Mouse (Mus musculus): ENCODE data around the gene Galnt18. TPM values are rescaled to one million over a fixed set of nuclear protein-coding genes. Genes with fewer than 3 reads are reported as not detected.

Gene Galnt18
- polyA plus RNA-seq, 1 experiment: 4.9 TPM

- no peak for DNase-seq (ENCODE audit: low read depth in 1 of 2, low spot score in 2 of 2)
- Histone ChIP-seq H3K4me1 (ENCODE audit: control insufficient read depth, insufficient read depth, insufficient read length) (no peaks in the 10 kb centered on the region), H3K36me3 (ENCODE audit: control insufficient read depth, insufficient read depth, low read length) (no peaks in the 10 kb centered on the region), H3K4me3 (ENCODE audit: extremely low read depth, insufficient read depth, insufficient read length) (no peak overlapping the region), H3K27me3 (ENCODE audit: control insufficient read depth, insufficient read depth, low read length) (no peaks in the 10 kb centered on the region), H3K27ac (ENCODE audit: insufficient read depth, low read length) (no peak overlapping the region)
- WGBS: 83% methylated on average over 5 of the region's 5 CpGs
- TF ChIP-seq POLR2A (IDR thresholded peaks at IDR 0.05; ENCODE audit: low read depth, low read length): no peak
- no peak for TF ChIP-seq CTCF (IDR thresholded peaks at IDR 0.05; ENCODE audit: extremely low read depth, insufficient read depth, insufficient read length, insufficient replicate concordance)
Observed at GRCm38 (mm10) chr7:111492242-111492949, 287.4 kb downstream of the Galnt18 start.

GRCm38 (mm10) chr7:111491566-111491965, 288.2 kb downstream of the Galnt18 start:
- TF ChIP-seq CTCF (IDR thresholded peaks at IDR 0.05; ENCODE audit: extremely low read depth, insufficient read depth, insufficient read length, insufficient replicate concordance): no peak
- TF ChIP-seq POLR2A (IDR thresholded peaks at IDR 0.05; ENCODE audit: low read depth, low read length): no peak
- 91% methylated on average over 2 of the region's 2 CpGs for WGBS
- Histone ChIP-seq H3K27me3 (ENCODE audit: control insufficient read depth, insufficient read depth, low read length) (no peaks in the 10 kb centered on the region), H3K36me3 (ENCODE audit: control insufficient read depth, insufficient read depth, low read length) (no peaks in the 10 kb centered on the region), H3K27ac (ENCODE audit: insufficient read depth, low read length) (no peak overlapping the region), H3K4me3 (ENCODE audit: extremely low read depth, insufficient read depth, insufficient read length) (no peak overlapping the region), H3K4me1 (ENCODE audit: control insufficient read depth, insufficient read depth, insufficient read length) (no peaks in the 10 kb centered on the region)
- no peak for DNase-seq (ENCODE audit: low read depth in 1 of 2, low spot score in 2 of 2)

GRCm38 (mm10) chr7:111486811-111487333, 292.9 kb downstream of the Galnt18 start:
- no peaks in the 10 kb centered on the region for H3K4me1 ChIP-seq (ENCODE audit: control insufficient read depth, insufficient read depth, insufficient read length)
- H3K27me3 ChIP-seq (ENCODE audit: control insufficient read depth, insufficient read depth, low read length): no peaks in the 10 kb centered on the region
- H3K36me3 ChIP-seq (ENCODE audit: control insufficient read depth, insufficient read depth, low read length): no peaks in the 10 kb centered on the region
- H3K4me3 ChIP-seq (ENCODE audit: extremely low read depth, insufficient read depth, insufficient read length): no peak overlapping the region
- DNase-seq (ENCODE audit: low read depth in 1 of 2, low spot score in 2 of 2): no peak
- WGBS: 81% methylated on average over 3 of the region's 3 CpGs
- TF ChIP-seq POLR2A (IDR thresholded peaks at IDR 0.05; ENCODE audit: low read depth, low read length): no peak
- no peak for TF ChIP-seq CTCF (IDR thresholded peaks at IDR 0.05; ENCODE audit: extremely low read depth, insufficient read depth, insufficient read length, insufficient replicate concordance)
- no peak overlapping the region for H3K27ac ChIP-seq (ENCODE audit: insufficient read depth, low read length)

GRCm38 (mm10) chr7:111483896-111484295, 295.9 kb downstream of the Galnt18 start:
- no peak overlapping the region for H3K4me3 ChIP-seq (ENCODE audit: extremely low read depth, insufficient read depth, insufficient read length)
- no peaks in the 10 kb centered on the region for H3K4me1 ChIP-seq (ENCODE audit: control insufficient read depth, insufficient read depth, insufficient read length)
- DNase-seq (ENCODE audit: low read depth in 1 of 2, low spot score in 2 of 2): no peak
- no peaks in the 10 kb centered on the region for H3K27me3 ChIP-seq (ENCODE audit: control insufficient read depth, insufficient read depth, low read length)
- no peak for TF ChIP-seq POLR2A (IDR thresholded peaks at IDR 0.05; ENCODE audit: low read depth, low read length)
- no peak for TF ChIP-seq CTCF (IDR thresholded peaks at IDR 0.05; ENCODE audit: extremely low read depth, insufficient read depth, insufficient read length, insufficient replicate concordance)
- no peak overlapping the region for H3K27ac ChIP-seq (ENCODE audit: insufficient read depth, low read length)
- WGBS: 81% methylated on average over 4 of the region's 4 CpGs
- no peaks in the 10 kb centered on the region for H3K36me3 ChIP-seq (ENCODE audit: control insufficient read depth, insufficient read depth, low read length)

GRCm38 (mm10) chr7:111483321-111483720, 296.5 kb downstream of the Galnt18 start:
- no peak for DNase-seq (ENCODE audit: low read depth in 1 of 2, low spot score in 2 of 2)
- no peak overlapping the region for H3K27ac ChIP-seq (ENCODE audit: insufficient read depth, low read length)
- WGBS: 88% methylated on average over 3 of the region's 3 CpGs

GRCm38 (mm10) chr7:111467715-111468114, 312.1 kb downstream of the Galnt18 start:
- Histone ChIP-seq H3K36me3 (ENCODE audit: control insufficient read depth, insufficient read depth, low read length) (no peaks in the 10 kb centered on the region), H3K4me3 (ENCODE audit: extremely low read depth, insufficient read depth, insufficient read length) (no peak overlapping the region), H3K27ac (ENCODE audit: insufficient read depth, low read length) (no peak overlapping the region), H3K27me3 (ENCODE audit: control insufficient read depth, insufficient read depth, low read length) (no peaks in the 10 kb centered on the region), H3K4me1 (ENCODE audit: control insufficient read depth, insufficient read depth, insufficient read length) (no peaks in the 10 kb centered on the region)
- DNase-seq (ENCODE audit: low read depth in 1 of 2, low spot score in 2 of 2): no peak
- 80% methylated on average over 5 of the region's 5 CpGs for WGBS
- TF ChIP-seq CTCF (IDR thresholded peaks at IDR 0.05; ENCODE audit: extremely low read depth, insufficient read depth, insufficient read length, insufficient replicate concordance): no peak

More at GRCm38 (mm10) chr7:111483321-111483720, 296.5 kb downstream of the Galnt18 start:
- no peaks in the 10 kb centered on the region for H3K36me3 ChIP-seq (ENCODE audit: control insufficient read depth, insufficient read depth, low read length)
- no peaks in the 10 kb centered on the region for H3K4me1 ChIP-seq (ENCODE audit: control insufficient read depth, insufficient read depth, insufficient read length)
- no peak overlapping the region for H3K4me3 ChIP-seq (ENCODE audit: extremely low read depth, insufficient read depth, insufficient read length)
- no peak for TF ChIP-seq CTCF (IDR thresholded peaks at IDR 0.05; ENCODE audit: extremely low read depth, insufficient read depth, insufficient read length, insufficient replicate concordance)
- no peak for TF ChIP-seq POLR2A (IDR thresholded peaks at IDR 0.05; ENCODE audit: low read depth, low read length)
- no peaks in the 10 kb centered on the region for H3K27me3 ChIP-seq (ENCODE audit: control insufficient read depth, insufficient read depth, low read length)

GRCm38 (mm10) chr7:111466720-111467119, 313.1 kb downstream of the Galnt18 start:
- Histone ChIP-seq H3K4me1 (ENCODE audit: control insufficient read depth, insufficient read depth, insufficient read length) (no peaks in the 10 kb centered on the region), H3K36me3 (ENCODE audit: control insufficient read depth, insufficient read depth, low read length) (no peaks in the 10 kb centered on the region), H3K4me3 (ENCODE audit: extremely low read depth, insufficient read depth, insufficient read length) (no peak overlapping the region), H3K27me3 (ENCODE audit: control insufficient read depth, insufficient read depth, low read length) (no peaks in the 10 kb centered on the region), H3K27ac (ENCODE audit: insufficient read depth, low read length) (no peak overlapping the region)
- TF ChIP-seq CTCF (IDR thresholded peaks at IDR 0.05; ENCODE audit: extremely low read depth, insufficient read depth, insufficient read length, insufficient replicate concordance) (no peak), POLR2A (IDR thresholded peaks at IDR 0.05; ENCODE audit: low read depth, low read length) (no peak)
- DNase-seq (ENCODE audit: low read depth in 1 of 2, low spot score in 2 of 2): no peak
- WGBS: 61% methylated on average over 1 of the region's 1 CpGs

All from spleen, adult 2 months (tissue).